9 mouse cellular contexts compared by ENCODE assay signal in the genomic region with DNA sequence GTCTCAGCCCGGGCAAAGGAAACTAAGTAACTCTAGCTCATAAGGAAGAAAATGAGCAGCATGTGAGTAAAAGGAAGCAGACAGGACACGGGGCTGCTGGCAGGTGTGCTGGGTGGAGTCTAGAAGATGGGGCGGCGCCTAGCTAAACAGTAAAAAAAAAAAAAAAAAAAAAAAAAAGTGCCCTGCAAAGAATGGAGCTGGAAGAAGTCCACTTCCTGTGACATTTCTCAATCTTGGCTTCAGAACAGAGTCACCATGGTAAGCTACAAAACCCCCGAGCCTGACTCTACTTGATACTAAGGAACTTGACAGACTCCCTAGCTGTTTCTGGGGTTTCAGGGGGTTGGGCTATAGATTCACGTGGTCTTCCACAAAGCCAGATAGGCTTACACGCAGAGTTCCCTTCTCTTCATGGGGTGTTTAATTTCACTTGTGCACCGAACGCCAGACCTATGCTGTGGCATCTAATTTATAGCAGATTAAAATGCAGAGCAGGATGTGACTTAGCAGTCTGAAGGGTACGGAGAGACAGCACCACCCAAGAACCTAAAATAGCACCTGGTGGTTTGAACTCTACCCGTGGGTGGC.
DNase-seq lines count a peak whose midpoint lies in the region; ATAC-seq and TF ChIP-seq lines count a peak whose summit lies in the region.
"Had no signal": no experiment of that assay in that cellular context is flagged by ENCODE, and none has a peak within 500 bp of the region (broad histone marks: within the 10 kb centered on the region; RNA-seq: fewer than 3 reads in every experiment).

No protein-coding gene starts in this region.

- TF ChIP-seq POLR2A in kidney, adult 2 months (IDR thresholded peaks at IDR 0.05; ENCODE audit: low read depth, low read length) = no peak

- H3K4me1 ChIP-seq in midbrain, postnatal 0 days (ENCODE audit: insufficient read depth, low read length) = no peaks in the 10 kb centered on the region
- no peaks in the 10 kb centered on the region for H3K4me1 ChIP-seq in midbrain, embryonic 11.5 days (ENCODE audit: control insufficient read depth, insufficient read depth, low read length)
- peaks cover 42% of the 10 kb centered on the region for H3K4me1 ChIP-seq in embryonic facial prominence, embryonic 10.5 days
- H3K4me1 ChIP-seq in kidney, adult 2 months (ENCODE audit: control insufficient read depth, insufficient read depth, low read length) = peaks cover 16% of the 10 kb centered on the region; the same call in 1 of the 2 replicates
- peaks cover 3% of the 10 kb centered on the region; the same call in 1 of the 2 replicates for H3K4me1 ChIP-seq in lung, embryonic 15.5 days
- H3K4me1 ChIP-seq: hindbrain, embryonic 15.5 days had no signal

- no peak for ATAC-seq in midbrain, postnatal 0 days (ENCODE audit: low FRiP score)
- no peak for ATAC-seq in midbrain, embryonic 11.5 days (ENCODE audit: low FRiP score)
- peak; percentile 36; the same call in 1 of the 2 replicates for ATAC-seq in lung, embryonic 15.5 days (ENCODE audit: borderline replicate concordance, extremely low read depth, low FRiP score, low TSS enrichment)

- H3K4me3 ChIP-seq in midbrain, postnatal 0 days (ENCODE audit: low read depth, low read length) = no peak overlapping the region
- H3K4me3 ChIP-seq in midbrain, embryonic 11.5 days (ENCODE audit: low read depth, low read length) = no peak overlapping the region
- H3K4me3 ChIP-seq in embryonic facial prominence, embryonic 10.5 days = 0 out of 2 replicates have a peak overlapping the region, but pooled peaks have one; percentile 20
- peak overlapping the region; percentile 7; the same call in 1 of the 2 replicates for H3K4me3 ChIP-seq in kidney, adult 2 months (ENCODE audit: insufficient read depth, low read depth, low read length)
- peak overlapping the region; percentile 13 for H3K4me3 ChIP-seq in lung, embryonic 15.5 days
- H3K4me3 ChIP-seq: hindbrain, embryonic 15.5 days had no signal

- H3K36me3 ChIP-seq in midbrain, postnatal 0 days (ENCODE audit: insufficient read depth, low read length) = no peaks in the 10 kb centered on the region
- no peaks in the 10 kb centered on the region for H3K36me3 ChIP-seq in midbrain, embryonic 11.5 days (ENCODE audit: control insufficient read depth, insufficient read depth, low read length)
- no peaks in the 10 kb centered on the region for H3K36me3 ChIP-seq in embryonic facial prominence, embryonic 10.5 days (replicated peaks)
- no peaks in the 10 kb centered on the region for H3K36me3 ChIP-seq in kidney, adult 2 months (ENCODE audit: control insufficient read depth, insufficient read depth, low read length)
- no peaks in the 10 kb centered on the region for H3K36me3 ChIP-seq in lung, embryonic 15.5 days
- H3K36me3 ChIP-seq: hindbrain, embryonic 15.5 days had no signal

- TF ChIP-seq CTCF in midbrain, postnatal 0 days (IDR thresholded peaks at IDR 0.05) = no peak
- no peak for TF ChIP-seq CTCF in kidney, adult 2 months (conservative IDR thresholded peaks at IDR 0.05; ENCODE audit: insufficient read depth, insufficient read length, low read depth, low read length)

- H3K27ac ChIP-seq in midbrain, postnatal 0 days (ENCODE audit: low read depth, low read length) = no peak overlapping the region
- H3K27ac ChIP-seq in midbrain, embryonic 11.5 days (ENCODE audit: low read depth, low read length) = no peak overlapping the region
- H3K27ac ChIP-seq in embryonic facial prominence, embryonic 10.5 days (replicated peaks) = no peak overlapping the region
- peak overlapping the region; percentile 69; the same call in 1 of the 2 replicates for H3K27ac ChIP-seq in kidney, adult 2 months (ENCODE audit: insufficient read depth, low read depth, low read length)
- H3K27ac ChIP-seq in lung, embryonic 15.5 days = peak overlapping the region; percentile 41; the same call in 1 of the 2 replicates
- H3K27ac ChIP-seq: hindbrain, embryonic 15.5 days had no signal

- no peak for DNase-seq in midbrain, postnatal 0 days (ENCODE audit: low spot score)
- no peak for DNase-seq in midbrain, embryonic 11.5 days (ENCODE audit: low spot score, missing footprints)
- DNase-seq in embryonic facial prominence, embryonic 10.5 days (ENCODE audit: low spot score) = peak; percentile 25
- peak; percentile 59 for DNase-seq in kidney, adult 2 months
- peak; percentile 48 to 54 for DNase-seq in thymus, postnatal 10 days (ENCODE audit: low spot score in 2 of 2)
- no peak for DNase-seq in ovary, postnatal 36 days (ENCODE audit: low spot score)
- no peak for DNase-seq in frontal cortex, postnatal 25 days (ENCODE audit: low spot score in 2 of 2)

- no peaks in the 10 kb centered on the region for H3K9me3 ChIP-seq in midbrain, postnatal 0 days (ENCODE audit: low read length)
- no peaks in the 10 kb centered on the region for H3K9me3 ChIP-seq in midbrain, embryonic 11.5 days (ENCODE audit: control insufficient read depth, low read length)
- H3K9me3 ChIP-seq in embryonic facial prominence, embryonic 10.5 days = no peaks in the 10 kb centered on the region
- H3K9me3 ChIP-seq in lung, embryonic 15.5 days = no peaks in the 10 kb centered on the region
- H3K9me3 ChIP-seq: hindbrain, embryonic 15.5 days had no signal

- H3K27me3 ChIP-seq in midbrain, postnatal 0 days (ENCODE audit: insufficient read depth, low read length) = no peaks in the 10 kb centered on the region
- no peaks in the 10 kb centered on the region for H3K27me3 ChIP-seq in midbrain, embryonic 11.5 days (ENCODE audit: control insufficient read depth, insufficient read depth, low read length)
- no peaks in the 10 kb centered on the region for H3K27me3 ChIP-seq in embryonic facial prominence, embryonic 10.5 days (replicated peaks; ENCODE audit: low read depth, poor library complexity, severe bottlenecking)
- H3K27me3 ChIP-seq in kidney, adult 2 months (replicated peaks; ENCODE audit: control insufficient read depth, insufficient read depth, low read length) = no peaks in the 10 kb centered on the region
- no peaks in the 10 kb centered on the region for H3K27me3 ChIP-seq in lung, embryonic 15.5 days
- H3K27me3 ChIP-seq: hindbrain, embryonic 15.5 days had no signal

- H3K9ac ChIP-seq in midbrain, postnatal 0 days (replicated peaks; ENCODE audit: low read length, poor library complexity, severe bottlenecking) = no peak overlapping the region
- H3K9ac ChIP-seq in midbrain, embryonic 11.5 days (ENCODE audit: low read length) = no peak overlapping the region
- no peak overlapping the region for H3K9ac ChIP-seq in lung, embryonic 15.5 days
- H3K9ac ChIP-seq: hindbrain, embryonic 15.5 days had no signal

- peak overlapping the region; percentile 28 for H3K4me2 ChIP-seq in midbrain, postnatal 0 days (ENCODE audit: low read depth, low read length, poor library complexity, severe bottlenecking)
- H3K4me2 ChIP-seq in midbrain, embryonic 11.5 days = no peak overlapping the region
- H3K4me2 ChIP-seq in lung, embryonic 15.5 days = peak overlapping the region; percentile 44
- H3K4me2 ChIP-seq: hindbrain, embryonic 15.5 days had no signal

- 35% methylated on average over 11 of the region's 11 CpGs for WGBS in midbrain, postnatal 0 days
- WGBS in midbrain, embryonic 11.5 days = 48% methylated on average over 11 of the region's 11 CpGs
- WGBS in embryonic facial prominence, embryonic 10.5 days = 42% methylated on average over 11 of the region's 11 CpGs
- 5% methylated on average over 11 of the region's 11 CpGs for WGBS in kidney, adult 2 months
- WGBS in lung, embryonic 15.5 days = 22% methylated on average over 11 of the region's 11 CpGs

Comparison
In these comparisons a context has a peak if more than half of its experiments do, and no peak if none do; other contexts are left out.
1. DNase-seq: peak in embryonic facial prominence, embryonic 10.5 days (single experiment), kidney, adult 2 months (single experiment) and thymus, postnatal 10 days (2 of 2); none in midbrain, postnatal 0 days (single experiment), midbrain, embryonic 11.5 days (single experiment), ovary, postnatal 36 days (single experiment) and frontal cortex, postnatal 25 days (0 of 2).
2. H3K27ac ChIP-seq: peak in kidney, adult 2 months (single experiment) and lung, embryonic 15.5 days (single experiment); none in midbrain, postnatal 0 days (single experiment), midbrain, embryonic 11.5 days (single experiment) and embryonic facial prominence, embryonic 10.5 days (single experiment).
3. H3K4me3 ChIP-seq: peak in embryonic facial prominence, embryonic 10.5 days (single experiment), kidney, adult 2 months (single experiment) and lung, embryonic 15.5 days (single experiment); none in midbrain, postnatal 0 days (single experiment) and midbrain, embryonic 11.5 days (single experiment).